Mouse (Mus musculus): ENCODE data around the gene Gtpbp1. TPM values are rescaled to one million over a fixed set of nuclear protein-coding genes. Genes with fewer than 3 reads are reported as not detected.

The Gtpbp1 gene
- total and polyA plus RNA-seq, 3 experiments: 29.2 to 32.5 (median 29.8) TPM

- no peak for DNase-seq
These were observed 62.7 kb downstream of the Gtpbp1 start for GRCm38 (mm10) chr15:79753420-79753752.

GRCm38 (mm10) chr15:79753873-79754272, 63.2 kb downstream of the Gtpbp1 start:
- DNase-seq: no peak

GRCm38 (mm10) chr15:79755176-79755575, 64.5 kb downstream of the Gtpbp1 start:
- no peak for DNase-seq

- DNase-seq: no peak
These were observed 65.5 kb downstream of the Gtpbp1 start for GRCm38 (mm10) chr15:79755977-79756625.

GRCm38 (mm10) chr15:79757118-79757517, 66.5 kb downstream of the Gtpbp1 start:
- DNase-seq: no peak

- no peak for DNase-seq
These were observed 70.3 kb downstream of the Gtpbp1 start for GRCm38 (mm10) chr15:79760956-79761355.

GRCm38 (mm10) chr15:79763001-79763400, 72.4 kb downstream of the Gtpbp1 start:
- no peak for DNase-seq

GRCm38 (mm10) chr15:79763601-79764246, 73.1 kb downstream of the Gtpbp1 start:
- peak; percentile 29 for DNase-seq

- no peak for DNase-seq
These were observed 74.1 kb downstream of the Gtpbp1 start for GRCm38 (mm10) chr15:79764539-79765267.

- peak; percentile 28 for DNase-seq
These were observed 74.7 kb downstream of the Gtpbp1 start for GRCm38 (mm10) chr15:79765361-79765760.

GRCm38 (mm10) chr15:79766168-79766567, 75.5 kb downstream of the Gtpbp1 start:
- no peak for DNase-seq

- DNase-seq: no peak
These were observed 76.0 kb downstream of the Gtpbp1 start for GRCm38 (mm10) chr15:79766586-79767071.

GRCm38 (mm10) chr15:79767327-79767961, 76.8 kb downstream of the Gtpbp1 start:
- no peak for DNase-seq

GRCm38 (mm10) chr15:79768302-79768701, 77.7 kb downstream of the Gtpbp1 start:
- no peak for DNase-seq

- no peak for DNase-seq
These were observed 80.1 kb downstream of the Gtpbp1 start for GRCm38 (mm10) chr15:79770629-79771240.

Other genes with a start within 250 kb of the Gtpbp1 start
- gene Csnk1e, start 235.3 kb upstream of the Gtpbp1 start, total RNA-seq (2021): 10 to 100 TPM; 74.6 to 87.7 TPM
- gene Csnk1e, start 235.3 kb upstream of the Gtpbp1 start, polyA plus RNA-seq (2012; rRNA removed): 59.2 and 65.3 TPM in 2 replicates
- 1 to 10 TPM in 1 of 2 experiments, under 1 TPM in 1; 0.20 to 6.3 TPM for gene Kcnj4, start 185.6 kb upstream of the Gtpbp1 start, total RNA-seq (2021)
- 0.36 and 3.8 TPM in 2 replicates for gene Kcnj4, start 185.6 kb upstream of the Gtpbp1 start, polyA plus RNA-seq (2012; rRNA removed)
- 1 to 10 TPM; 1.9 to 4.1 TPM for gene Kdelr3, start 174.4 kb upstream of the Gtpbp1 start, total RNA-seq (2021)
- 2.9 and 3.1 TPM in 2 replicates for gene Kdelr3, start 174.4 kb upstream of the Gtpbp1 start, polyA plus RNA-seq (2012; rRNA removed)
- 100 to 1,000 TPM; 230 to 248 TPM for gene Ddx17, start 144.1 kb upstream of the Gtpbp1 start, total RNA-seq (2021)
- gene Ddx17, start 144.1 kb upstream of the Gtpbp1 start, polyA plus RNA-seq (2012; rRNA removed): 245 and 257 TPM in 2 replicates
- gene Dmc1, start 85.7 kb upstream of the Gtpbp1 start, total RNA-seq (2021): 1 to 10 TPM in 1 of 2 experiments, under 1 TPM in 1; 0.86 to 2.0 TPM
- gene Dmc1, start 85.7 kb upstream of the Gtpbp1 start, polyA plus RNA-seq (2012; rRNA removed): 0.08 and 0.25 TPM in 2 replicates
- 1 to 10 TPM; 1.3 to 1.6 TPM for gene Fam227a, start 31.9 kb upstream of the Gtpbp1 start, total RNA-seq (2021)
- gene Fam227a, start 31.9 kb upstream of the Gtpbp1 start, polyA plus RNA-seq (2012; rRNA removed): 0.43 and 0.61 TPM in 2 replicates
- 10 to 100 TPM; 14.0 to 26.9 TPM for gene Cby1, start 31.6 kb upstream of the Gtpbp1 start, total RNA-seq (2021)
- gene Cby1, start 31.6 kb upstream of the Gtpbp1 start, polyA plus RNA-seq (2012; rRNA removed): 6.9 and 13.2 TPM in 2 replicates
- gene Tomm22, start 20.0 kb upstream of the Gtpbp1 start, total RNA-seq (2021): 100 to 1,000 TPM in 1 of 2 experiments, 10 to 100 TPM in 1; 93.3 to 114 TPM
- 11.0 and 13.7 TPM in 2 replicates for gene Tomm22, start 20.0 kb upstream of the Gtpbp1 start, polyA plus RNA-seq (2012; rRNA removed)
- gene Josd1, start 2.9 kb upstream of the Gtpbp1 start, total RNA-seq (2021): 10 to 100 TPM; 29.1 to 30.1 TPM
- 33.8 and 38.2 TPM in 2 replicates for gene Josd1, start 2.9 kb upstream of the Gtpbp1 start, polyA plus RNA-seq (2012; rRNA removed)
- gene Sun2, start 51.7 kb downstream of the Gtpbp1 start, total RNA-seq (2021): 10 to 100 TPM; 46.9 to 77.9 TPM
- gene Sun2, start 51.7 kb downstream of the Gtpbp1 start, polyA plus RNA-seq (2012; rRNA removed): 86.8 and 92.5 TPM in 2 replicates
- 10 to 100 TPM; 13.9 to 24.8 TPM for gene Dnal4, start 87.0 kb downstream of the Gtpbp1 start, total RNA-seq (2021)
- 39.9 and 43.0 TPM in 2 replicates for gene Dnal4, start 87.0 kb downstream of the Gtpbp1 start, polyA plus RNA-seq (2012; rRNA removed)
- gene Nptxr, start 113.9 kb downstream of the Gtpbp1 start, total RNA-seq (2021): 1 to 10 TPM; 4.4 to 7.9 TPM
- gene Nptxr, start 113.9 kb downstream of the Gtpbp1 start, polyA plus RNA-seq (2012; rRNA removed): 5.5 and 6.3 TPM in 2 replicates
- gene Npcd, start 143.4 kb downstream of the Gtpbp1 start, total RNA-seq (2021): 1 to 10 TPM; 1.2 to 2.0 TPM
- 13.4 and 14.6 TPM in 2 replicates for gene Npcd, start 143.4 kb downstream of the Gtpbp1 start, polyA plus RNA-seq (2012; rRNA removed)
- 10 to 100 TPM; 46.2 to 67.3 TPM for gene Cbx6, start 143.8 kb downstream of the Gtpbp1 start, total RNA-seq (2021)
- 105 and 106 TPM in 2 replicates for gene Cbx6, start 143.8 kb downstream of the Gtpbp1 start, polyA plus RNA-seq (2012; rRNA removed)
- gene Apobec3, start 200.8 kb downstream of the Gtpbp1 start, total RNA-seq (2021): 10 to 100 TPM; 13.1 to 16.5 TPM
- 5.2 and 6.7 TPM in 2 replicates for gene Apobec3, start 200.8 kb downstream of the Gtpbp1 start, polyA plus RNA-seq (2012; rRNA removed)